Mouse (Mus musculus) CD4-positive helper T cell, adult 2 months (primary cell): ENCODE measurements around the gene Olfr332.
"Not testable (repeated sequence)": the region's sequence is repeated elsewhere in the genome, so short reads cannot be mapped to it uniquely, and the experiment has no call there.

Experiments used
- DNase-seq: peaks from one replicate; pipeline ENCODE4 v3.0.0-alpha.2; 2012; ENCODE audit warnings: low read depth, missing footprints, low spot score

Olfr332 gene

GRCm38 (mm10) chr11:58492455-58492854, at the start of gene Olfr332:
Olfr332 (minus strand) TSS chr11:58492555.
- DNase-seq = no peak

GRCm38 (mm10) chr11:58534736-58535135, 42.4 kb upstream of the Olfr332 start, which contains the start of gene Olfr330:
Olfr330 (minus strand) TSS chr11:58534836.
- DNase-seq = not testable (repeated sequence)

- not testable (repeated sequence) for DNase-seq
Measured at GRCm38 (mm10) chr11:58519756-58520155, 27.4 kb upstream of the Olfr332 start.

- not testable (repeated sequence) for DNase-seq
Measured at GRCm38 (mm10) chr11:58518916-58519315, 26.6 kb upstream of the Olfr332 start.

GRCm38 (mm10) chr11:58509058-58509457, 16.7 kb upstream of the Olfr332 start:
- DNase-seq = not testable (repeated sequence)

GRCm38 (mm10) chr11:58502472-58502871, 10.1 kb upstream of the Olfr332 start, which contains the start of gene Olfr331:
Olfr331 (minus strand) TSS chr11:58502572.
- DNase-seq = not testable (repeated sequence)

- no peak for DNase-seq
Measured at GRCm38 (mm10) chr11:58499290-58499689, 6.9 kb upstream of the Olfr332 start.

GRCm38 (mm10) chr11:58498761-58499160, 6.4 kb upstream of the Olfr332 start:
- DNase-seq = no peak

GRCm38 (mm10) chr11:58462170-58462569, 30.2 kb downstream of the Olfr332 start, which contains the start of gene Olfr30:
Olfr30 (minus strand) TSS chr11:58462270.
- no peak for DNase-seq

- DNase-seq = no peak
Measured at GRCm38 (mm10) chr11:58453592-58453991, 38.8 kb downstream of the Olfr332 start.

- DNase-seq = no peak
Measured at GRCm38 (mm10) chr11:58452759-58453158, 39.6 kb downstream of the Olfr332 start, which contains the start of gene Lypd9. Lypd9 (minus strand) TSS chr11:58452923.
